Mouse (Mus musculus): ENCODE data around the gene Gm21663. TPM values are rescaled to one million over a fixed set of nuclear protein-coding genes. Genes with fewer than 3 reads are reported as not detected.

Gm21663 gene
- polyA plus RNA-seq, 1 experiment from 2014 or later = not detected

Other genes with a start within 250 kb of the Gm21663 start
- gene Xrcc2, start 236.6 kb downstream of the Gm21663 start, polyA plus RNA-seq (2015; fragmentation: Nextera tagmentation; extraction: Ambion mirVana) = 6.1 and 6.4 TPM in 2 replicates
- gene Actr3b, start 182.4 kb downstream of the Gm21663 start, polyA plus RNA-seq (2015; fragmentation: Nextera tagmentation; extraction: Ambion mirVana) = 38.0 and 42.0 TPM in 2 replicates
- 0.10 and 0.18 TPM in 2 replicates for gene Gm21671, start 12.0 kb upstream of the Gm21663 start, polyA plus RNA-seq (2015; fragmentation: Nextera tagmentation; extraction: Ambion mirVana)
- gene Gm21680, start 30.3 kb upstream of the Gm21663 start, polyA plus RNA-seq (2015; fragmentation: Nextera tagmentation; extraction: Ambion mirVana) = 0.21 and 0.30 TPM in 2 replicates
- 0.21 and 0.37 TPM in 2 replicates for gene Gm21698, start 46.3 kb upstream of the Gm21663 start, polyA plus RNA-seq (2015; fragmentation: Nextera tagmentation; extraction: Ambion mirVana)
- 0.31 and 0.33 TPM in 2 replicates for gene Gm1979, start 62.4 kb upstream of the Gm21663 start, polyA plus RNA-seq (2015; fragmentation: Nextera tagmentation; extraction: Ambion mirVana)
- gene Gm5862, start 80.5 kb upstream of the Gm21663 start, polyA plus RNA-seq (2015; fragmentation: Nextera tagmentation; extraction: Ambion mirVana) = 0.09 and 0.10 TPM in 2 replicates
- 0.14 and 0.18 TPM in 2 replicates for gene Speer4a, start 97.2 kb upstream of the Gm21663 start, polyA plus RNA-seq (2015; fragmentation: Nextera tagmentation; extraction: Ambion mirVana)
- 0.09 and 0.21 TPM in 2 replicates for gene Gm7347, start 116.2 kb upstream of the Gm21663 start, polyA plus RNA-seq (2015; fragmentation: Nextera tagmentation; extraction: Ambion mirVana)
- gene Gm10471, start 146.9 kb upstream of the Gm21663 start, polyA plus RNA-seq (2015; fragmentation: Nextera tagmentation; extraction: Ambion mirVana) = 0.12 and 0.21 TPM in 2 replicates
- 0.48 TPM in 1 of 2 replicates, not detected in the other for gene 5031410I06Rik, start 163.0 kb upstream of the Gm21663 start, polyA plus RNA-seq (2015; fragmentation: Nextera tagmentation; extraction: Ambion mirVana)
- gene Gm10220, start 179.0 kb upstream of the Gm21663 start, polyA plus RNA-seq (2015; fragmentation: Nextera tagmentation; extraction: Ambion mirVana) = 0.10 and 0.14 TPM in 2 replicates